Mouse (Mus musculus) CH12.LX (cell line): Measurements from ENCODE around the gene C1ql4. TPM values are rescaled to one million over a fixed set of nuclear protein-coding genes. Genes with fewer than 3 reads are reported as not detected.
A peak's percentile ranks its signal among the peaks of the same experiment; 100 is the strongest.

Experiments used
- DNase-seq: peaks from one replicate; pipeline ENCODE4 v3.0.0-alpha.2; 2013; ENCODE audit errors: extremely low read depth
- H3K27ac ChIP-seq: 2 replicates; pipeline ENCODE4 v1.5.1; 2012; ENCODE audit warnings: low read depth, mild to moderate bottlenecking, control low read depth, moderate library complexity; ENCODE audit not compliant: insufficient read depth
- H3K27me3 ChIP-seq: replicated peaks from 2 replicates; pipeline ENCODE3; 2012; ENCODE audit warnings: inconsistent platforms
- H3K36me3 ChIP-seq, 2 experiments: replicated peaks in 1 of 2; 2 replicates each; pipeline versions ENCODE3 to v1.6.1; 2012; ENCODE audit warnings: inconsistent platforms in 1 of 2, low read length in 1 of 2, mild to moderate bottlenecking in 1 of 2, mixed read lengths in 1 of 2, moderate library complexity in 1 of 2; ENCODE audit not compliant: control insufficient read depth in 1 of 2, insufficient read depth in 1 of 2
- H3K4me1 ChIP-seq, 2 experiments: 2 replicates each; pipeline ENCODE4 v1.6.1; 2012; ENCODE audit warnings: inconsistent platforms in 1 of 2, moderate library complexity in 1 of 2; ENCODE audit not compliant: insufficient read depth in 2 of 2, control insufficient read depth in 1 of 2
- H3K4me2 ChIP-seq: 2 replicates; pipeline ENCODE4 v1.6.1; 2012; ENCODE audit warnings: low read depth, mild to moderate bottlenecking, control low read depth; ENCODE audit not compliant: poor library complexity, insufficient read depth, severe bottlenecking
- H3K4me3 ChIP-seq, 3 experiments: fragments of 150-350 bp in 1 of 3; sonication (generic) in 1 of 3; replicated peaks in 1 of 3; 2 replicates each; pipeline versions ENCODE3 to v1.5.1; 2011 to 2012; ENCODE audit warnings: low read depth in 2 of 3, low read length in 2 of 3, mild to moderate bottlenecking in 2 of 3, moderate library complexity in 2 of 3, control low read depth in 1 of 3, improper control_type of control experiment in 1 of 3, inconsistent platforms in 1 of 3, mixed read lengths in 1 of 3; ENCODE audit not compliant: poor library complexity in 1 of 3
- H3K79me2 ChIP-seq: replicated peaks from 2 replicates; pipeline ENCODE4 v1.6.1; 2012; ENCODE audit warnings: mild to moderate bottlenecking, moderate library complexity; ENCODE audit not compliant: control insufficient read depth, poor library complexity, insufficient read depth, severe bottlenecking; ENCODE audit errors: extremely low read depth
- H3K9ac ChIP-seq: 2 replicates; pipeline ENCODE4 v1.6.1; 2012; ENCODE audit warnings: low read depth, mild to moderate bottlenecking, control low read depth, moderate library complexity; ENCODE audit not compliant: insufficient read depth
- H3K9me3 ChIP-seq: replicated peaks from 2 replicates; pipeline ENCODE3; 2012; ENCODE audit warnings: low read length, inconsistent platforms, mixed read lengths
- BHLHE40 ChIP-seq: IDR thresholded peaks from 2 replicates; pipeline ENCODE4 v1.6.1; 2011; ENCODE audit warnings: mild to moderate bottlenecking, low read depth, low read length, improper control_type of control experiment
- CHD1 ChIP-seq: IDR thresholded peaks from 2 replicates; pipeline ENCODE4 v1.6.1; 2012; ENCODE audit warnings: low read depth, low read length, improper control_type of control experiment, inconsistent platforms
- CTCF ChIP-seq, 2 experiments: IDR thresholded peaks in 1 of 2; conservative IDR thresholded peaks in 1 of 2; 2 replicates each; pipeline ENCODE4 v1.5.1; 2011 to 2012; ENCODE audit warnings: low read depth in 2 of 2, low read length in 2 of 2, improper control_type of control experiment in 1 of 2, inconsistent platforms in 1 of 2, mild to moderate bottlenecking in 1 of 2, moderate library complexity in 1 of 2
- ETS1 ChIP-seq: conservative IDR thresholded peaks from 2 replicates; pipeline ENCODE4 v1.6.1; 2012; ENCODE audit warnings: low read depth, mild to moderate bottlenecking, inconsistent platforms, low read length, improper control_type of control experiment, moderate library complexity
- HCFC1 ChIP-seq: IDR thresholded peaks from 2 replicates; pipeline ENCODE4 v1.6.1; 2012; ENCODE audit warnings: low read depth, mild to moderate bottlenecking, inconsistent platforms, low read length, improper control_type of control experiment
- NELFE ChIP-seq: IDR thresholded peaks from 2 replicates; pipeline ENCODE4 v1.6.1; 2011; ENCODE audit warnings: low read depth, low read length, improper control_type of control experiment
- RAD21 ChIP-seq: IDR thresholded peaks from 2 replicates; pipeline ENCODE4 v1.6.1; 2011; ENCODE audit warnings: low read depth, mild to moderate bottlenecking, low read length, improper control_type of control experiment, moderate library complexity
- SMC3 ChIP-seq: IDR thresholded peaks from 2 replicates; pipeline ENCODE4 v1.6.1; 2011; ENCODE audit warnings: low read depth, low read length, improper control_type of control experiment
- TBP ChIP-seq: conservative IDR thresholded peaks from 2 replicates; pipeline ENCODE4 v1.6.1; 2011; ENCODE audit warnings: low read depth, low read length, improper control_type of control experiment
- USF1 ChIP-seq: IDR thresholded peaks from 2 replicates; pipeline ENCODE4 v1.6.1; 2014; ENCODE audit warnings: low read depth, mild to moderate bottlenecking, inconsistent platforms, low read length, improper control_type of control experiment
- ZC3H11A ChIP-seq: IDR thresholded peaks from 2 replicates; pipeline ENCODE4 v1.6.1; 2012; ENCODE audit warnings: low read depth, mild to moderate bottlenecking, inconsistent platforms, low read length, improper control_type of control experiment
- ZNF384 ChIP-seq: IDR thresholded peaks from 2 replicates; pipeline ENCODE4 v1.6.1; 2012; ENCODE audit warnings: low read depth, low read length, improper control_type of control experiment, inconsistent platforms
- dilution Hi-C: fragments of 300-500 bp; cut with MboI; formaldehyde crosslinking; loops from 2 replicates; pipeline ENCODE4 v1.14.3; 2020; ENCODE audit warnings: low sequenced_read_pairs; ENCODE audit not compliant: extremely low pct_unique_long_range_greater_than_20kb, extremely low pct_ligation_motif_present
- in situ Hi-C: fragments of 300-500 bp; cut with MboI; formaldehyde crosslinking; loops from 3 replicates; pipeline ENCODE4 v1.14.3; 2019; ENCODE audit warnings: low sequenced_read_pairs, low pct_ligation_motif_present, low pct_unique_long_range_greater_than_20kb, mixed read lengths
- polyA plus RNA-seq: library from polyadenylated mRNA; unstranded; fragments of >175 nt; gene quantifications from 2 replicates; pipeline ENCODE4 v1.2.1, GENCODE M21; 2012; ENCODE audit warnings: low read depth; ENCODE audit not compliant: insufficient read length
- total RNA-seq, 2 experiments: library from RNA; depleted of rRNA; stranded (reverse); fragments of 300-350 nt in 1 of 2; fragments of >200 nt in 1 of 2; gene quantifications; 2 replicates each; pipeline ENCODE4 v1.2.3; 2012 to 2014

C1ql4 gene
- total and polyA plus RNA-seq, 3 experiments, result not detected

DNA sequence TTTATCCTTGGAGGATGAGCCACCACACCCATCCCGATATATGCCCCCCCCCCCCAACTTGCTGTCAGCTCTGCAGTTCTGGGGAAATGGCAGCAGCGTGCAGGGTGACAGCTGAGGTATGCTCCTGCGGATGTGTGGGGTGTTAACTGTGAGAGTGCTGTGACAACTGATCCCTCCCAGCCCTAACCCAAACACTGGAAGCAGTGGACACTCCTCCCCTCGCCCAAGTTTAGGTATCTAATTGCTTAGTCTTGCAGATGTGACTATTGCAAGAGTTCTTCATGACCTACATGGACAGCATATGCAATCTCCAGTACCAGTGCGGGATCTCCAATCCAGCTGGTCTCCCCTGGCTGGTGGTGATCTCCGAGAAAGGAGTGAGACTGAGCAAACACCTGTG is 7.7 kb upstream of the C1ql4 start:
- TF ChIP-seq HCFC1 (no peak), ZC3H11A (no peak), CHD1 (no peak)
- Histone ChIP-seq H3K27ac (no peak overlapping the region), H3K4me1 (peaks cover 3 to 23% of the 10 kb centered on the region in 2 experiments; a peak in 3 of 4 replicates), H3K36me3 (no peaks in the 10 kb centered on the region), H3K9me3 (peaks cover 3% of the 10 kb centered on the region), H3K79me2 (no peaks in the 10 kb centered on the region), H3K4me3 (no peak overlapping the region), H3K9ac (no peak overlapping the region), H3K4me2 (no peak overlapping the region), H3K27me3 (no peaks in the 10 kb centered on the region)
- DNase-seq, result no peak
- in situ Hi-C loops (no loop called here), dilution Hi-C loops (no loop called here)

DNA sequence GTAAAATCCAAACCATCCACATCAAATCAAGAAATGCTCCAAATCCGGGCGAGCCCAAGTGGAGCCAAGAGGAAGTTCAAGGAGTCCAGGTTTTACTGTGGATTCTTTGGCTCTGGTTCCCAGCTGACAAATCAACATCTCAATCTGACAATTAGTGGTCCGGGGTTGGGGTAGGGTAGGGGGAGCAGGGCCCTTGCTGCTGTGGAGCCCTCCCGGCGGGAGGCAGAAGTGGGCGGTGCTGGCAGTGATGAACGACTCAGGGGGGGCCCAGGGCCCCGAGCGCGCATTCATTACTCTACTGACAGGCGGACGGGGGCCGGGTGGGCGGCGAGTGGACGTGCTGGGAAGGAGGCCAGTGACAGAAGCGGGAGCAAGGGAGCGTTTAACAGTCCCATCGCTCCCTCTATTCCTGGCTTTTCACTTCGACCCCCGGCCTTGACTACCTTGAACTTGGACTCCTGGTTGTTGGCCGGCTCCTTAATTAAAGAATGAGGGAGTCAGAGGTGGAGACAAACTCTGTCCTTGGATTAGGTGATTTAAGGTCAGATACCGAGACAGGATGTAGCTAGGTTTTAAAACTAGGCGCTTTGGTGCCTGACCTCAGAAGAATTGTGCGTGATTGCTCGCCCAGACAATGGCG is 7.1 kb upstream of the C1ql4 start:
- no peaks in the 10 kb centered on the region for H3K27me3 ChIP-seq
- no peak overlapping the region for H3K4me2 ChIP-seq
- TF ChIP-seq ETS1, result no peak
- TF ChIP-seq TBP, result no peak
- no peak for TF ChIP-seq ZNF384
- TF ChIP-seq NELFE, result no peak
- no peak for TF ChIP-seq USF1
- TF ChIP-seq SMC3, result no peak
- no peak for TF ChIP-seq RAD21
- no peaks in the 10 kb centered on the region for H3K79me2 ChIP-seq
- H3K9ac ChIP-seq, result no peak overlapping the region
- in situ Hi-C loops, result no loop called here
- no peak for DNase-seq
- H3K4me3 ChIP-seq, result no peak overlapping the region
- no peaks in the 10 kb centered on the region for H3K36me3 ChIP-seq
- peaks cover 3% of the 10 kb centered on the region for H3K9me3 ChIP-seq
- peaks cover 3 to 19% of the 10 kb centered on the region in 2 experiments; a peak in 3 of 4 replicates for H3K4me1 ChIP-seq
- dilution Hi-C loops, result no loop called here
- H3K27ac ChIP-seq, result no peak overlapping the region

DNA sequence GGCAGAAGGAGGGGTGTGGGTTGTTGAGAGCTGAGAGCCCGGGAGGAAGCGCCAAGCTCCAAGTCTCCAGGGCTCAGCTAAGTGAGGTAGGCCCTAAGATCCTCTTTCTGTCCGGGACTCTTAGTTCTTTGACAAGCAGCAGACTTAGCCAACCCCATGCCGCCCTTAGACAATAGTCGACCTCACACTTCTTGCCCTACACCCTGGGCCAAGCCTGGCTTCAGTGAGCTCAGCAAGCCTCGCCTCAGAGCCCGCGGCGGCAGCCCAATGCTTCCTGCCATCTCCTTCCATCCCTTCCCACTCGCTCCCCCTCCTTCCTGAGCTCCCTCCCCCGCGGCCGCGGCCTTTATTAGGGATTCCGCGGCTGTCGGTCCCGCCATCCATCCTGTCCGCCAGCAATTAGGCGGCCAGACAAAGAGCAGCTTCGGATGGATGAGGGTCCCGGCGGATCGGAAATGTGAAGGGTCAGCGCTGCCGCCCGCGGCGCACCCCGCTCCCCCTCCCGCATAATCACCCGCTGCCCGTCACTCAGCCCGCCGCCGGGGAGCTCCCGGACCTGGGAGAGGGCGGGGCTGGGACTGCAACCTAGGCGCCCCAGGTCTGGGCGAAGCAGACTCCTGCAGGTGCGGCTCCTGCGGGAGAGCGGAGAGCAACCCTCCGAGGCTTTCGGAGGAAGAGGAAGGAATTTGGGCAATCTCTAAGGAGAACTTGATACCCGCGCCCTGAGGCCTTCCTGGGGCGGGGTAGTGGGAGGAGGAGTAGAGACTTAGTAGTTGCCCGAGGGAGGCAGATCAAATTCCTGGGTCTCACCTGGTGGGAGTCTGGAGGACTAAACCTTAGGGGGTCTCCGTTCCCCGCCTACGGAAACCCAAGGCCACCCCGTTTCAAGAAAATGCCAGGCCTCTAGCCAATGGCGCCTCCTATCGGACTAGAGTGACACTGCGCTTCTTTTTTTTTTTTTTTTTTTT is 6.0 kb upstream of the C1ql4 start:
- H3K27me3 ChIP-seq, result no peaks in the 10 kb centered on the region
- in situ Hi-C loops (no loop called here), dilution Hi-C loops (no loop called here)
- H3K4me1 ChIP-seq, result peaks cover 3 to 13% of the 10 kb centered on the region in 2 experiments; a peak in 3 of 4 replicates
- peaks cover 3% of the 10 kb centered on the region for H3K9me3 ChIP-seq
- no peak for DNase-seq
- TF ChIP-seq CTCF (conservative IDR thresholded peaks at IDR 0.05 in 1 of 2, IDR thresholded peaks at IDR 0.05 in 1 of 2; ENCODE audit: low read depth in 2 of 2, low read length in 2 of 2) (0 out of 4 replicates have a peak, but pooled peaks of 1 of the 2 experiments have one; percentile 9), BHLHE40 (no peak), ZNF384 (peak; percentile 73)
- H3K27ac ChIP-seq, result no peak overlapping the region
- no peak overlapping the region for H3K4me2 ChIP-seq
- no peak overlapping the region for H3K4me3 ChIP-seq
- no peaks in the 10 kb centered on the region for H3K79me2 ChIP-seq
- H3K36me3 ChIP-seq, result no peaks in the 10 kb centered on the region
- no peak overlapping the region for H3K9ac ChIP-seq
